Mouse (Mus musculus) fibroblast of lung, adult 2 months (primary cell): ENCODE measurements around the gene Gpha2.
A peak's percentile ranks its signal among the peaks of the same experiment; 100 is the strongest.

Experiments used
- DNase-seq: peaks from one replicate; pipeline ENCODE4 v3.0.0-alpha.2; 2011; ENCODE audit warnings: low read depth

Gene Gpha2

DNA sequence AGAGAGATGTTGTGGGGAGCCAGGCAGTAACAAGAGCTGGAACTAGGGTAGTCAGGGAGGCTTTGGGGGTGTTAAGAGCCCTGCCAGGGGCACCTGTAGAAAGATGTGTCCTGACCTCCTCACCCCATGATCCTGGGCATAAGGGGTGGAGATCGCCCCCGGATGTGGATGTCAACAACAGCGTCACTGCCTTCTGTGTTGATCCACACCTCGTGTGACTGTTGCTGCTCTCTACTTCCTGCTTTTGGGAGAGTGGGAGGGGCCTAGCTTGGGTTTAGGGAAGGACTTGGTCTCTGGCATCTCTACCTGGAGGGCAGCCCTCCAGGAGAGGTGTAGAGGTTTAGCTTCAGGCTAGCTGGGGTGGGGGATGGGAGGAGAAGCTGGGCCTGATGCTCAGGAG, 16.1 kb downstream of the Gpha2 start:
- peak; percentile 33 for DNase-seq

DNA sequence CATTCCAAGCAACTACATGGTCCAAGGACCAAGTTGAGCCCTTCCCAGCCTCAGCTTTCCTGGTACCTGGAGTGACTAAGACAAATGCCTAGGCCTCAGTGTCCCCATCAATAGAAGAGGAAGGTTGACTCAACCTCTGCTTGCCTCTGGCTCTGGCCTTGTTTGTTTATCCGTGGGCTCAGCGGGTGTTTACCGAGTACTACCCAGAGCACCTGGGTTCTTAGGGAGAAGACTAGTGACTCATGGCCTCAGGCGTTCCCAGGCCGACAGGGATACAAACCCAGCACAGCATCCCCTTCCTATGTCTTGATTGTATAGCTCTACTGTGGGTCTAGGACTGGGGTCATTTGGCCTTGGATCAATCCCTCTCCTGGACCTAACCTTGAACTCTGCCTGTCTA, 17.0 kb downstream of the Gpha2 start:
- DNase-seq: no peak

DNA sequence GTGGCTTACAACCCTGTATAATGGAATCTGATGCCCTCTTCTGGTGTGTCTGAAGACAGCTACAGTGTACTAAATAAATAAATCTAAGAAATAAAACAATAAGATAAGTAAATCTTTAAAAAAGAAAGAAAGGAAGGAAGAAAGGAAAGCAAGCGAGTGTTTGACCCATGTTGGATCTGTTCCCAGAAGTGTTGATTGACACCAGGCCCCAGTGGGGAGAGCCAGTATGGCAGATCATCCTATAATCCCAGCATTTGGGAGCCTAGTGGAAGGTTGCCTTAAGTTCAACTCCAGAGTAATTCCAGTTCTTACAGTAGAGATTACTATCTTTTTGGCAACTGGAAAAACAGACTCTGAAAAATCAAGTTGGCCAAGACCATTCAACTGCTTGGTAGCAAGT, 19.6 kb downstream of the Gpha2 start:
- DNase-seq: no peak

DNA sequence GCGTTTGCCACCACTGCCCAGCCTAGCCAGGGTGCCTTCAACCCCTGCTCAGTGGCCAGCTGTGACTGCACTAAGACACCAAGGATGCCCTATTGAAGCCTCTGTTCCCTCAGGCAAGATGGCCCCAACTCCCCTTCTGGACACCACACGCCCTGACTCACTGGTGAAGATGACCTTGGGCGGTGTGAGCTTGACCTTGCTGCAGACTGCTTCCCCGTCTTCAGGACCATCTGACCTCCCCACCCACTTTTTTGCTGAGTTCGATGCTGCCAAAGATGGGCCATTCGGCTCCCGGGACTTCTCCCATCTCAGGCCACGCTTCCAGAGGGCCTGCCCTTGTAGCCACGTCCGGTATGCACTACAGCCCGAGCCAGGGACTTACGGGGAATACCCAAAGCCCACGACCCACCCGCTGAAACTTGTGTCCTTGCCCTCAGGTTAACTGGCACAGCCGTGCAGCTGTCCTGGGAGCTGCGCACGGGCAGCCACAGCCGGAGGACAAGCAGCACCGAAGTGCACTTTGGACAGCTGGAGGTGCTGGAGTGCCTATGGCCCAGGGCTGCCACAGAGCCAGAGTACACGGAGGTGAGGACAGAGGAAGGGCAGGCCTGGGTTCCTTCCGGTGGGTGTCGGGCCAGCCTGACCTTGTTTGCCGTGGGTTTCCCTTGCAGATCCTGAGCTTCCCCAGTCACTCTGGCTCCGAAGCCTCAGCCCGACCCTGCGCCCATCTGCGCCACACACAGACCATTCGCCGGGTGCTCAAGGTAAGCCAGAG, 21.5 kb downstream of the Gpha2 start:
- no peak for DNase-seq

DNA sequence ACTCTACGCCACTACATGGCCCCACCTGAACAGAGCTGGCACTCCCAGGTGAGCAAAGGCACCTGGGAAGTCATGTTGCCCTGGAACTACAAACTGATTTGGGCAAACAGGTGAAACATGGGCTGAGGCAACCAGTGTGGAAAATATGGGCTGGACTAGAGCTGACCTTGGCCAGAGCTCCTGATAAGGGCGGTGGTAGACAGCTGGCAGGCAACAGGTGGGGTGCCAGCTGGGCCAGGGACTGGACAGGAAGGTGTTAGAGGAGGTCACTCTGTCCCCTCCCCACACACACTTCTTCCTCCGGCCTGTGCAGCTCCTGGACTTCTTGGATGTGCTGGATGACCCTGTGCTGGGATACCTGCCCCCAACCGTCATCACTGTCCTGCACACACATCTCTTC, 26.8 kb downstream of the Gpha2 start:
- DNase-seq: no peak

DNA sequence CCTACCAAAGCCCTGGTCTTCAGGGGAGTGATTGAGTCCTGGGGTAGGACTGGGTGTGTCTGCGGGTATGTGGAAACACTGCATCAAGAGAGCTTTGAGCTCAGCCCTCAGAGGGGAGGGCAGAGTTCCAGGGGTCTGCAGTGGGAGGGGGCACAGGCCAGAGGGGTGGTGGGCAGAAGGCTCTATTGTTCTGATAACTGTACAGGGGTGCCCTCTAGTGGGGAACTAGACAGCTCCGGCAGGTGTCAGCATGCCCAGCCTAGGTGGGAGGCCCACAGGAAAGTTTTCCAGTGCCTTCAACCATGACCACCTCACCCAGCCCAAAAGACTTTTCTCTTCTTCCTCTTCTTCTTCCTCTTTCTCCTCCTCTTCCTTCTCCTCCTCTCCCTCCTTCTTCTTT, 34.2 kb downstream of the Gpha2 start:
- DNase-seq: no peak

DNA sequence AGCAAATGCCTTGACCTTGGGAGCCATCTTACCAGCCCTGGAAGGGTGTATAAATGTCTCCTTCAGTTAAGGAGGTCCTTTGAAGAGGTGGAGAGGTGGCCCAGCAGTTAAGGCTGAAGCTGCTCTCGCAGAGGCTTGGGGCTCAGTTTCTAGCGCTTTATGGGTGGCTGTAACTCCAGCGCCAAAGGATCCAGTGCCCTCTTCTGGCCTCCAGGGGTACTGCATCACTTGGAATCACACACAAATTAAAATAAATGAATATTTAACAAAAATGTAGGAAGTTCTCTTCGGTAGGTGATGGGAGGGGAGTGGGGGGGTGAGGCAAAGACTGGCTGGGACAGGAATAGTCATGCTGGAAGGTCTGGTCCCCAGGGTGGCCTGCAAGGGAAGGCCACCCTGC, 34.8 kb downstream of the Gpha2 start:
- DNase-seq: no peak

DNA sequence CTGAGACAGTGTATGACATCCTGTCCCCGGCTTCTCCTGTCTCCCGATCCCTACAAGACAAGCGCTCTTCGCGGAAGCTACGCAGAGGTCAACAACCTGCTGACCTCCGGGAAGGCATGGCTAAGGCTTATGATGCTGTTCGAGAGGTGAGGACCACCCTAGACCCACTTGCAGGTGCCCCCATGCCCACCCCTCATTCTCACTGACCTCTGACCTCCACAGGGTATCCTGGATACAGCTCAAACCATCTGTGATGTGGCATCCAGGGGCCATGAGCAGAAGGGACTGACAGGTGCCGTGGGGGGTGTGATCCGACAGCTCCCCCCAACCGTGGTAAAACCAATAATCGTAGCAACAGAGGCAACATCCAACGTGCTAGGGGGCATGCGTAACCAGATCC, 35.2 kb downstream of the Gpha2 start:
- DNase-seq: no peak

DNA sequence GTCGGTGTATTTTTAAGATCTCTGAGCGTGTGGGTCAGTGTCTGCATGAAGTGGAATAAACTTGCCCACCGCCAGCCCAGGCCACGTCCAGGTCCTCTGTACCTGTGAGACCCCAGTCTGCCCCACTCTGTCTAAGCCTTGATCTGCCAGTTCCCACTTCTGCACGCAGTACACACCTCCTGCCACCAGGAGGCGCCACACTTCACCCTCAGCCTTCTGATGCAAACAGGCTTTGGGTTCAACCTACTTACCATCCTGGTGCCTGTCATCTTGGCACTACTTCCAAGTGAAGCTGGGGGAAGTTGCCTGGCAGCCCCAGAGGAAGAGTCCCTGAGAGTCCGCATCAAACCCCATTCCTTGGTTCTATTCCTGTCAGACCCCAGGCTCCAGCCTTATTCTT, 36.0 kb downstream of the Gpha2 start:
- no peak for DNase-seq

DNA sequence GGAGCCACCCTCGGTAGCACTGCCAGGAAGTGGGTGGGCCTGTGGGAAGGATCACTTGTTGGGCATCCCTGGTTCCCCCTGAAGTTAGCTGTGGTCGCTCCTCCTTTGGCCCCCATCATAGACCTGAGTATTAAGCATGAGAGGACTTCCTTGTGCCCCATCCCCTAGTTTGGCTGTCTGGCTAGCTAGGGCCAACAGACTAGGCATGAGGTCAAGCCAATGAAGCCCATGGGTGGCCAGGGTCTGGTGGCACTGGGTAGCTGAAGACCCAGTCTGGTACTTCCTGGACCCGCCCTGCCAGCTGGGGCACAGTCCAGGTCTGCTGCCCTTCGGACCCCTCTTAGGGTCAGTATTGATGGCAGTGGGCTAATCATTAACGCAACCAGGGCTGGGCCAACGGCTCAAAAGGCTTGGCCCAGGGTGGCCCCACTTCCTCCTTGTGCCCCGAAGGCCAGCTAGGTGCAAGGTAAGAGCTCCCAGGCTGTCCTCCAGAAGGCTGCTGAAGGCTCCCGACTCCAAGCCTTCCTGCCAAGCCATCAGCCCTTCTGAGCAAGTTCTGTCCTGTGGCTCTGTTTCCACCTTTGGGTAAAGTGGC, 36.8 kb downstream of the Gpha2 start:
- DNase-seq: no peak

DNA sequence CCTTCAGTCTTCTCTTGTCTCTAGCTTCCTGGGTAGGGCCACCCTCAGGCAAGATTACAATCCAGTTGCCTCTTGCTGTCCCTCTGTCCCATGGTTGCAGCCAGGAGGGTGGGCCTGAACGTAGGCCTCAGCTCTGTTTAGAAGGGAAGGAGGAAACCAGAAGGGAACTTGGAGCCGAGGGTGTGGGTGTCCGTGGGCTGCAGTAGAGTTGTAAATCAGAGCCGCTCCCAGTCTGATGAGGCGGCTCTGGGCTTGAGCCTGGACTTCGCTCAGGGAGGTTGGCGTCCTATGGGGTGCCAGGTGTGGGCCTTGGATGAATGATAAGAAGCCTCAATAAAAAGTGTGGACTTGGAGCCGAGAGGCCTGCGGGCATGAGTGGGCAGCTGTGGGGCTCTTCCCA, 38.0 kb downstream of the Gpha2 start:
- no peak for DNase-seq

DNA sequence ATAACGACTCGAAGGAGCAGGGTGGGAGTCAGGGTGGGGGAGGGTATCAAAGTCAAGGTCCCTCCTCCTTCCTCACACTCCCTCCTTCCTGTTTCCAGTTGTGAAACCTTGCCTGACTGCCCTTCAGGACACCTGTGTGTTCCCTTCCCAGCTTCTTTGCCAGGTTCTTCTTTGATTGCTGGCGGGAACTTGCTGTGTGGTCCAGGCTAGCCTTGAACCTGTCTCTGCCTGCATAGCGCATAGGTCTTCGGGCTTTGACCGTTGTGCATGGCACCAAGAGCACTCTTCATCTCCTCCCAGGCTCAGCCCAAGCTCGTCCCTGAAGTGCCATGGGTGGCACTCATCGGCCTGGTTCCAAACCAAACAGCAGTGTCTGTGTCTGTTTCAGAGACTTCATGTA, 38.8 kb downstream of the Gpha2 start:
- DNase-seq: no peak

DNA sequence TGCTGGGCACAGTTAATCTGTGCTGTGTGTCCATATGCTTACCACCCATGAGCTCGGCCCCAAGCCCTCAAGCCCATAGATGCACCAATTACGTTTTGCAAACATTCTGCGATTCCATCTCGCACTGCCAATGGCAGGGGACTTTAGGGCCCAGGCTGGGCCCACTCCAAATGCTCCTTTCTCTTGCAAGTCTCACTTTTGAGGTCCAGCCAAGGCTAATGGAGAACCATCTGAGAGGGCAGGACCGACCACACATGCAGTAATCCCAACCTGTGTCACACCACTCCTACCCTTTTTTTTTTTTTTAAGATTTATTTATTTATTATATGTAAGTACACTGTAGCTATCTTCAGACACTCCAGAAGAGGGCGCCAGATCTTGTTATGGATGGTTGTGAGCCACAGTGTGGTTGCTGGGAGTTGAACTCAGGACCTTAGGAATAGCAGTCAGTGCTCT, 39.6 kb downstream of the Gpha2 start:
- DNase-seq: no peak

DNA sequence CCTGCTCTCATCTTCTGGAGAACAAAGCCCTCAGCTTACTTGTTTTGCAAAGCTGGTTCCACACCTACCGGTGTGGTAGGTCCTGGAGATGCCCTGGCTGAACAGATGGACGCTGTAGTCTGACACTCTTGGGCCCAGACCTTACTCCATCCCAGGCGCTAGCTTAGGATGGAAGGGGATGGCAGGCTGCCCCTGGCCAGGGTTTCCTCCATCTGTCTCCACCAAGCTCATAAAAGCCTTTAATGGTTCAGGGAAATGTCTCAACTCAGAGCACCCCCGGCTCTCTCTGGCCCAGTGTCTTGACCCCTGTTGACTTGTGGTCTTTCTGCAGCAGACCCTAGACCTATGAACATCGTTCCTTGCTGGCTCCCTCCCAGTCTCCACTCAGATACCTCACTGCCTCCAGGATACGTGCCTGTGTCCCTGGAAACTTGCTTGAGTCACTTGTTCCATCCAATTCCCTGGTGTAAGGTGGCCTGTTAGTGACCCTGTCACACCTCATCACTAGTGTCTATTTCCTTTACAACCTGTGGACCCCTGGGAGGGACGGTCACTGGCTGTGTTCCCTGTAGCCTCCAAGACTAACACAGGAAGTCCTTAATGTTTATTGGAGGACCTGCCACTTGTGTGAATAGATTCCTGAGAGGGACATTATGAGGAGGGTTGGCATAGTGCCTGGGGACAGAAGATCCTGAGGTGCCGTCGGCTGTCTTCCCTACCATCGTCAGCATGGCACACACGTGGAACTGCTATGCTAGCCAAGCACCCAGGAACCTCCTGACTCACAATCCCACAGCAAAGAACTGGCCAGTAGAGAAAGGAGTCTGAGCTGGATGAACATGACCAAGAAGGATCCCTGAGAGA, 41.4 kb downstream of the Gpha2 start:
- no peak for DNase-seq

DNA sequence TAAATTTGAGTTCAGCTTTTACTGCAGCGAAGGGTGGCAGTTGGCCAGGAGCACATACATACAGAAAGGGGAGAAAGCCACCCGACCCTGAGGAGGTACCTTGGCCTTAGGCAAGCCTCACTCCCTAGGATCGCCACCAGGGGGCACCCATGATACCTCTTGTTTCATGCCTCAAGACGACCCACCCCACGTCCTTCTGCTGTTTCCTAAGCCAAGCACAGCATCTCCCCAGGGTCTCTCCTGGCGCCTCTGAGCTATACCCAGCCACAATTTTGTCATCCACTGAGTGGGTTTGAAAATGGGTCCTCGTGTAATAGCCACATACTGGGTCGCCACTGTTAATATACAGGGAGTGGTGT, 42.0 kb downstream of the Gpha2 start:
- no peak for DNase-seq

DNA sequence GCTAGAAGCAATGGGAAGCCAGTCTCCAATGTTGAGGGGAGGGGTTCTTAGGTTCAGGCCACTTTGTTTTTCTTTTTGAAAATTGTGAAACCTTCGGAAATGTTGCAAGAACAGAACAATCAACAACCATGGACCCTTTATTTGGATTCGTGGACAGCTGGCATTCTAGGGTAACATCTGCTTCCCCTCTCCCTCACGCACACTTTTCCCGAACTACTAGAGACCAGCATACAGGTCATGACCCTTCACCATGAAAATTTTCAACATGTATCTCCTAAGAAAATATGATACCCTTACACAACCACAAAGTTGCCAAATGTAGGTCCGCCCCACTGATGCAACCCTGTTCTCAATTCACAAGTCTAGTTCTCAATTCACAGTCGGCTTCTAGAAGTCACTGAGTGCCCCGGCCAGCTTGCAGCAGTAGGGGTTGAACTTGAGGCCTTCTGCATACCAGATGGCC, 42.5 kb downstream of the Gpha2 start:
- no peak for DNase-seq

DNA sequence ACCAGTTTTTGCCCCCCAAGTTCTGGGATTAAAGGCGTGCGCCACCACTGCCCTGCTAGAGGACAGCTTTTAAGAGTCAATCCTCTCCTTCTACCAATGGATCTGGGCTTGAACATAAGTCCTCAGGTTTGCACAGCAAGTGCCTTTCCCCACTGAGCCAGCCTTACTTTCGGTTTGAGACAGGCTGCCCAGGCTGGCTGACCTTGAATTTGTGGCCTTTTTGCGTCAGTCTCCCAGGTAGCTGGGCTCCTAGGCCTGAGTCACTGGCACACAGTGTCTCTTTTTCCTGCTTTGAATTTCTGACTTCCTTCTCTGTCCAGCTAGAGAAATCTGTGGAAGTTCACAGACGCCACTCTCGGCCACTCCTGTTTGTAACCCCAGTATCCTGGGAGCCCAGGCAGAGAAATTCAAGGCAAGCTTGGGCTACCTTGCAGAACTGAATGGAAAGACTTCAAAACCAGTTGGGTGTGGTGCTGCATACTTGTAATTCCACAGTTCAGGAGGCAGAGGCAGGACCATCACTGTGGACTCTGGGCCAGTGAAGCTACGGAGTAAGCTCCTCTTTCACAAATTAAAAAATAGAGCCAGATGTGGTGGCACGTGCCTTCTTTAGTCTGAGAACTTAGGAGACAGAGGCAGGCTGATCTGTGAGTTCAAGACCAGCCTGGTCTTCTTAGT, 43.8 kb downstream of the Gpha2 start:
- DNase-seq: no peak

DNA sequence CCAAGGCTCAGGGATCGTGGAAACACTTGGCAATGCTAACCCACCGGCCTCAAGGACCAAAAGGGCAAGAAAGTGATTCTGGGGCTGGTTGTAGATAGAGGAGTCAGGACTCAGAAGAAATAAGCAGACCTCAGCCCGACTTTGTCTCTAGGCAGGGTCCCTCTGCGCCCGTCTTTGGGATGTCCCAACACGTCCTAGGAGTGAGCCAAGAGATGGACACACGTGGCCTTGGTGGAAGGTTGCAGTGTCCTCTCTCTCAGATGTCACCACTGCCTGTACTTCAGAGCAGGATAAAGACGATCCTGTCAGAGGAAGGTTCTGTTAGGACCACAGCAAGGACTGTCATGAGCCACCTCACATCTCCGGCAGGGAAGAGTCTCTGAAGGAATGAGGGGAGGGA, 44.5 kb downstream of the Gpha2 start:
- DNase-seq: no peak

DNA sequence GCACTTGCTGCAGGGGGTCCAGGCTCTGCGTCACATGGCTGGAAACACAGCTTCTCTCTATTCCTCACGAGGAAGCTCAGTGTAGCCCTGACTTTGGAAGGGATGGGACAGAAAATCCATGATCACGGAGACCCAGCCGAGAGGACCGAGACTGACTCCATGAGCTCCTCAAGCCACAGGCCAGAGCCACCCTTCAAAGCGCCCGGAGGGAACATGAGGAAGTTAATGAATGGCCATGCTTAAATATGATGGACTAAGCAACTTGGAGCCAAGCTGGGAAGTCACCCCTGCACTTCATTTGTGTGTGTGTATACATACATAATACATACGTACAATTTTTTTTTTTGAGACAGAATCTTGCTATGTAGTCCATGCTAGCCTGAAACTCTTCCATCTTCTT, 45.0 kb downstream of the Gpha2 start:
- no peak for DNase-seq

DNA sequence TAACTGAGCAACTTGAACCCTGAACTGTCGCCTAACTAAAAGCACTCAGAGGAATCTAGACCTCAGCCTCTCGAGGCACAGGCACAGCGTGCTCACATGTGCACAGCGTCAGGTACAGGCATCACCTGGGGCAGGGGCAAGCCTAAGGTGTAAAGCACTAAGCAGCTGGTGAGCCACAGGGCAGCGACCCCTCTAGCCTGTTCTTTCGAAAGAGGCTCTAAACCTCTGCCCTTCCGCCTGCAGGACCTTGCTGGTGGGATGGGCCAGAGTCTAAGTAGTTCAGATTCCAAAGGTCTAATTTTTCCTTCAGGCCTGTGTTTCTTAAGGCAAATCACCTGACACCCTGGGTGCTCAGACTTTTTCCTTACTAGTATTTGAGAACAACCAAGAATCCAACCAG, 45.9 kb downstream of the Gpha2 start:
- no peak for DNase-seq

DNA sequence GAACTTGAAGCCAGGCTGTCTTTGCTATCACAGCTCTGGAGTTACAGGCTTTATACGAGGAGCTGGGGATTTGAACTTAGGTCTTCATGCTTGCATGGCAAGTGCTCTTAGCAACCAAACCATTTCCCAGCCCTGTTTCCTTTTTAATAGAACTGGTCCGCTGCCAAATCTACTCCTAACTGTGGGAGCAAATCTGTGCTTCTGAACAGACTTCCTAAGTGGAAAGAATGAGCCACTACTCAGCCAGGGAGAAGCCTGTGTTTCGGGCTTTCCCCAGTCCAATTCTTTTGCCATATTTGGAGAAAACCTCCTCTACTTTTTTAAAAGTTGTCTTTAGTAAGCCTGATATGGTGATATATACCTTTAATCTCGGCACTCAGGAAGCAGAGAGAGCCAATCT, 46.6 kb downstream of the Gpha2 start:
- DNase-seq: no peak

DNA sequence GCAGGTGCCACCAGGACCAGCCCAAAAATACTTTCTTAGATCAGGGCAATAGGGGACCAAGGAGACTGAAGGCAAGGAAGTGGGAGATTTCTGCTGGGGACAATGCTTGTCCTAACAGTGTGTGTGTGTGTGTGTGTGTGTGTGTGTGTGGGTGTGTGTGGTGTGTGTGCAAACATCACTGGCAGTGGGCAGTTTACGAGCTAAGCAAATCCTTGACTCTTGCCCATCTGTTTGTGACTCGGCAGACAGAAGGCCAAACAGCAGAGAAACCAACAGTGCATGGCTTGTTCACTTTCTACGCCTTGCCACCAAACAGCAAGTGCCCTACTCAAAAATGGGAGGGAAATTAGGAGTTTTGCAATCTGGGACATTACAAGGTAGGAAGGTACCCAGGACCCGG, 47.4 kb downstream of the Gpha2 start:
- no peak for DNase-seq
